Mouse (Mus musculus): ENCODE results near the gene Casq2.

Gene Casq2

GRCm38 (mm10) chr3:102086283-102086682 lies at the start of gene Casq2:
Casq2 (plus strand) TSS chr3:102086415.
- DNase-seq, result no peak

DNA sequence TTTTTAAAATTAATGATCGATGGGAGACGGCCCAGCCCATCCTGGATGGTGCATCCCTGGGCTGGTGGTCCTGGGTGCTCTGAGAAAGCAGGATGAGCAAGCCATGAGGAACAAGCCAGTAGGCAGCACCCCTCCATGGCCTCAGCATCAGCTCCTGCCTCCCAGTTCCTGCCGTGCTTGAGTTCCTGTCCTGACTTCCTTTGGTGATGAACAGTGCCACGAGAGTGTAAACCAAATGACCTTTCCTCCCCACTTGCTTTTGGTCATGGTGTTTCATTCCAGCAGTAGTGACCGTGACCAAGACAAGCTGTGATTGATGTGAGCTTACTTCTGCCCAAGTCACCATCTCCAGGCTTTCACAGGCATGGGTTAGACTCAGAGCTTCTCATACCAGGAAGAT lies 48.4 kb upstream of the Casq2 start:
- no peak for DNase-seq

DNA sequence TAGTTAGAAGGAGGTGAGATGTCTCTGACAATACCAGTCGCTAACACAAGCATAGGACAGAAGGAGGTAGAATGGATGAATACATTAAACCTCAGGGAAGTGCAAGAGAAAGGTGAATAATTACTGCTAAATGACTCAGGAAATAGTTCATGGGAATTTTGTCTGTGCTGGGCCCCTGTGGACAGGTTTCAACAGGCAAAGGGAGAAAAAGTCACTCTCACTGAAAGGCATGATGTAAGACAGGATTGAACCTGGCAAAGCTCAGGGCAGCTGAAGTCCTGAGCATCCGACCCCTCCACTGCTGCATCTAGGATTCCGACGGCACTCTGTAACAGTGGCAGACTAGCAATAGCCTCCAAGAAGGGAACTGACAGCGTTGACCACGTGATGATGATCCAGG lies 47.6 kb upstream of the Casq2 start:
- DNase-seq, result no peak

- no peak for DNase-seq
These were observed 44.6 kb upstream of the Casq2 start for GRCm38 (mm10) chr3:102041632-102042031.

GRCm38 (mm10) chr3:102045071-102045470 lies 41.1 kb upstream of the Casq2 start:
- DNase-seq, result no peak

DNA sequence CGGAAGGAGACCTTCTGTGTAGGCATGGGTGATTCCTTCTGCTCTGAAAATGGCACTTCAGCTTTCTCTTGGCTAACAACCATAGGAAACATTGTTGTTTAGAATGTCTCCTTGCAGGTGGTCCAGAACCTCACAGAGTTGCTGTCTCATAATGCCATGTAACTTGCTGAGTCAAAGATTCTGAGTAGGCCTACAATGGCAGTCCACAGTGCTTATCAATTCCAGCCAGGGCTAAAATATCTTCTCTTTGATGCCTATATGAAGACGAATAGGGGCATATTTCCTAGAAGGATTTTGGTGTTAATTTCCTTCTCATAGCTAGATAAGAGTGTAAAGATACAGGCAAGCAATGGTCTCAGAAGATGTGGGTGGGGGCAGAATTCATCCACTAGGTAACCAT lies 38.7 kb upstream of the Casq2 start:
- no peak for DNase-seq

- no peak for DNase-seq
These were observed 36.8 kb upstream of the Casq2 start for GRCm38 (mm10) chr3:102049207-102050104.

DNA sequence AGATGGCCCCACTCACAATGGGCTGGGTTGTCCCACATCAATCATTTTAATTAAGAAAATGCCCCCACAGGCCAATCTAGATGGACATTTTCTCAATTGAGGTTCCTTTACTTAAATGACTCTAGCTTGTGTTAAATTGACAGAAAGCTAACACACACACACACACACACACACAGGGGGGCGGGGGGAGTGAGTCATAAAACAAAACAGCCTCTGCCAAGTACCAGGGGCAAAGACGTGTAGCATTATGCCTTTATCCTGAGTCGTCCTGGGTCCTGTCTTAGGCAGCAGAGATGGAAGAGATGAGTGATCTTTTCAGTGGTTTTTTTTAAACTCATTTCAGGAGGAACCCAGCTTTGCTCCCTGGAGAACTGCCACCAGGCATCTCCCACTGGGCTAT lies 34.2 kb upstream of the Casq2 start:
- no peak for DNase-seq

- no peak for DNase-seq
These were observed 32.9 kb upstream of the Casq2 start for GRCm38 (mm10) chr3:102053293-102053692.

DNA sequence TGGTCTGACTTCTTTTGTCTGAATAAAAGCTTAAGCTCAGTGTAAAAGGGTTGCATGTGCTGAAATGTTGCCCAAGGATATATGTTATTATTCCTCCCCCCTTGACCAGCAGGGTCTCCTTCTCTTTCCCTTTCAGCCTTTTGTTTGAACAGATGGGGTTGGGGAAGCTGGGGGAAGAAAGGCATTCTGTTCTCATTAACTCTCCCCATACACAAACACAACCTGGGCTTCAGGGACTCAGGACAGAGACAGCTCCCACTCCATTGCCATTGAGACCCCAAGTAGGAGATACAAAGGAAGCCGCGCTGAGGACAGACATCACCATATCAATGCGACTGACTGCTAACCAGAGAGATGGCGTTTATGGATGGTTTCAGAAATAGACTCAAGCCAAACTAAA lies 30.3 kb upstream of the Casq2 start:
- no peak for DNase-seq

DNA sequence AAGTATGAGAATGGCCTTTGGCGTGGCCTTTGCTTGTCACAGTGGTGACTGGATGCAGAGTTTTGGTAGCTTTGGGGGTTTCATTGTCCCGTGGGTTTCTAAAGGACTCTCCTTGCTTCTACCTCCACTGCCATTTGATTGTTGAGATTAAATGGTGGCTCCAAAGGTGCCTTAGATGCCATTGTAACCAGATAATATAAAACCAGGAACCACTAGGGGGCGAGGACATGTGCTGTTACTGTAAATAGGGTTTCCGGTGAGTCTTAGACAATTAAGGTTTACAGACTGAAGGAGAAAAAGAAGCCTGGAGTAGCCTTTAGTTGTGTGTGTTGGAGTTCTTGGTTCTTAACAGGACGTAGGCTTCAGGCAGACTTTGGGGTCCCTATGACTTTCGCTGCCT lies 26.1 kb upstream of the Casq2 start:
- DNase-seq, result no peak

DNA sequence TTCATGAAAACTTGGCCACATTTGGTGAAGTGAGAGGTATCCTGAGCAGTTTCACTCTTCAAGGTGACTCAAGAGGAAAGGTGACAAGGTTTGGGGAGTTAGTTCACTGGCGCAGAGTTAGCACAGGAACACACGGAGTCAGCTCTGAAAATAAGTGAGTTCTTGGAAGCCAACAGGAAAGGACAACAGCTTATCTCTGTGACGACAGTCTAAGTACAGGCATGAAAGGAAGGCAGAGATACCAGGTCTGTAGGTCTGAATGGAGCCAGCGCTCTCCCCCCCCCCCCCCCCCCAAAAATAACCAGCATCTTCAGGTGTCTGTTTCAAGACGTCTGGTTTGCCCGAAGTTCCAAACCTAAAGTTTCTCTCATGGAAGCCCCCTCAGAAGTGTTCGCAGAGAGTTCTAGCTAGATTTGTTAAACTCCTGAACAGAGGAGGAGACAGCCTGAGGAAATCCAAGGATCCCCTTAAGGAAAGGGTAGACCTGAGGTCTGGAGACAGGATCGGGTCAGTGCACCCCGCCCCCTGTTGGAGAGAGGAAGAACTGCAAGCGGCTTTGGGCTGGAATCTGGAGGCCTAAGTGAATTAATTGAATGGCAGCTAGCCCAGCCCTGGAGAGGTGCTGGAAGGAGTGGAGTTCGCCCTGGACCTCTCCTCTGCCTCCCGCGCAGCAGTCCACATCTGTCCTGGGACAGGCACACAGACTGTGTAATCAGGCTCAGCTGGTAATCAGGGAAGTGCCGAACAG lies 24.1 kb upstream of the Casq2 start:
- DNase-seq, result peak; percentile 20

DNA sequence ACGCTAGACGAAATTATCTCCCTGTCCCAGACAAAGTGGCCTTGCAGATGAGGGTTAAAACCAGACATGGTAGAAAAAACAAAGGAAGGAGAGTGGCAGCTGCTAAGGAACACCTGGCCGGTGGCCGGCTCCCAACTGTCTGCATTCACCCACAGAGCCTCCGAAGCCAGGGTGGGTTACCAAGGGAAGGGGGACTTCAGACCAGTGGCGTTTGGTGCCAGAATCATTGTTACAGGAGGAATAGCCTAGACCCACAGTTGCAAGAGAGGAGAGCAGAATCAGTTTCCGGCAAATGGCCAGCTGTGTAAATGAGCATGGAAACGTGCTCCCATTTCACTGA lies 23.6 kb upstream of the Casq2 start:
- DNase-seq, result no peak

DNA sequence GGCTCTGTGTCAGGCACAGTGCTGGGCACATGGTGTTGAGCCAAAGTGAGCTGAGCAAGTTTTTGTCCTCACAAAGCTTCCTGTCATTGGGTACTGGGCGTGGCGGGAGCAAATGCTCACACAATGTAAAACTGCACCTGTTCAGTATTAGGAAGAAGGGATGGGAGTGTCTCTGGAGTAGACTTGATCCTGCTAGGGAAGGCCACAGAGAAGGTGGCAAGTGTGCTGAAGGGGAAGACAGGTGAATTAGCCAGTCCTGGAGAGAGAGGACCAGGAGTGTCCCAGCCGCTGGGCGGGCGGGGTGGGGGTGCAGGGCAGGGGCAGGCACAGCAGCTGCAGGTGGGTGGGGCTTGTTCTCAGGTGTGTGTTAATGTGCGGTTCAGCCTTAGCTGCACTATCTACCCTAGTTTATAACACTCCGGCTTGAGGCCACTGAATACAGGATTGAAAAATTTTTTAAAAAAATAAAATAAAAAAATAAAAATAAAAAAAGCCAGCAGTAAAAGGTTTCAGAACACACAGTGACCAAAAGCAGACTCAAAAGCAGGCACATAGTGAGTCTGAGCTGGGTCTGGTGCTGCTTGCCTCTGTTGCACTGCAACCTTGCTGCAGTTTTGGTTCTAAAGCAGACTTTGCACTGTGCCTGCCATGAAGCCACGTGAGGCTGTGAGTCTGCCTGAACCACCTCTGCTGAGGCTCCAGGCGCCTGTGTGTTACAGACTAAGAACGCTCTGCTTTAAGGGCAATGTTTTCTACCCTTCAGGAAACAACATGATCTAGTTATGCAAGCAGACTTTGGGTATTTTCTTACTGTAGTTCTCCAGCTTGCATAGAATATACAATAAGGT lies 22.7 kb upstream of the Casq2 start:
- DNase-seq, result no peak

GRCm38 (mm10) chr3:102064566-102064965 lies 21.6 kb upstream of the Casq2 start:
- DNase-seq, result no peak

DNA sequence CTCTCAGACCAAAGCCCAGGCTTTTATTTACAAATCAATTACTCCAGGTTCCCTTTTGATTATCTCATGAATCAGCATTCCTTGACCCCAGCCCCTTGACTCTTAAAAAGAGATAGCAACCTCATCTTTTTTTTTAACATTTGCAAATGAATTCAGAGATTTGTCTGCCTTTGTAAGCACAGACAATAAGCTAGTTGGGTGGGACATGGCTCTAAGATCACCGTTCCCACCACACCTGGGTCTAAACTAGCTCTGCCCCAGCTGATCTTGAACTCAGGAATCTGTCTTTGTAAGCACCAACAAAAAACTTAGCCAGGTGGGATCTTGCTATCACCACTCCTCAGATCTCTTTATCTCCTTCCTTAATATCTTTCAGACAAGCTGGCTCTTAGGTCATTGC lies 18.9 kb upstream of the Casq2 start:
- no peak for DNase-seq

GRCm38 (mm10) chr3:102067861-102068260 lies 18.4 kb upstream of the Casq2 start:
- no peak for DNase-seq

- DNase-seq, result no peak
These were observed 17.0 kb upstream of the Casq2 start for GRCm38 (mm10) chr3:102069260-102069659.

- no peak for DNase-seq
These were observed 16.5 kb upstream of the Casq2 start for GRCm38 (mm10) chr3:102069686-102070085.

GRCm38 (mm10) chr3:102070360-102070759 lies 15.9 kb upstream of the Casq2 start:
- no peak for DNase-seq

GRCm38 (mm10) chr3:102071016-102071415 lies 15.2 kb upstream of the Casq2 start:
- DNase-seq, result peak; percentile 45

GRCm38 (mm10) chr3:102079413-102079812 lies 6.8 kb upstream of the Casq2 start:
- DNase-seq, result no peak

DNA sequence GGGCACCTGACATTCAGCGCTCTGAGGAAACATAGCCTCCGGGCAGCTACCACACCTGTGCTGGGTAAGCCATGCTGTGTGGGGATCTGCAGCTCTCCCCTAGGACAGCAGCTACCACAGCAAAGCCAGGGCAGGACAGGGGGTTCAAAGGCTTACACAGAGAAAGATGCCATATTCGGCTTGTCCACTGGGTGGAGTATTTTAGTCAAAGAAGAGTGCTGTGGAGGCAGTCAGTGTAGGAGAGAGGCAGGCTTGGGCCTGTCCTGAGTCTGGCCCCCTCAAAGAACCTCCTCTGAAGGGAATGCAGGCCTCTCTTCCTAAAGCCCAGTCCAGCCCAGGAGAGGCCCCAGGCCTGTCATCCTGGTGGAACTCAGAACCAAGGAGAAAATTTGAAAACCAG lies 4.4 kb upstream of the Casq2 start:
- peak; percentile 79 for DNase-seq

Data from right cerebral cortex, postnatal 14 days (tissue).